Mouse (Mus musculus) liver, embryonic 13.5 days (tissue): ENCODE results near the gene Zfp536. TPM values are rescaled to one million over a fixed set of nuclear protein-coding genes. Genes with fewer than 3 reads are reported as not detected.

ENCODE experiments used
- ATAC-seq: fragments of 200-750 bp; cut with Nextera tagmentation; 2 replicates; pipeline ENCODE4 v1.8.0; 2017; ENCODE audit warnings: low read depth, mild to moderate bottlenecking, moderate number of reproducible peaks, moderate library complexity
- DNase-seq: peaks from one replicate; pipeline ENCODE4 v3.0.0; 2022
- H3K27ac ChIP-seq: fragments of 300-500 bp; sonication (generic); 2 replicates; pipeline ENCODE4 v1.5.1; 2015; ENCODE audit warnings: moderate library complexity, mild to moderate bottlenecking, inconsistent platforms
- H3K27me3 ChIP-seq: fragments of 300-500 bp; sonication (generic); 2 replicates; pipeline ENCODE4 v1.6.1; 2015; ENCODE audit warnings: mild to moderate bottlenecking, inconsistent platforms
- H3K36me3 ChIP-seq: fragments of 300-500 bp; sonication (generic); 2 replicates; pipeline ENCODE4 v1.6.1; 2015; ENCODE audit warnings: mild to moderate bottlenecking, inconsistent platforms
- H3K4me1 ChIP-seq: fragments of 300-500 bp; sonication (generic); replicated peaks from 2 replicates; pipeline ENCODE4 v1.6.1; 2015; ENCODE audit warnings: inconsistent platforms
- H3K4me2 ChIP-seq: fragments of 300-500 bp; sonication (generic); 2 replicates; pipeline ENCODE4 v1.6.1; 2015; ENCODE audit warnings: inconsistent platforms, mild to moderate bottlenecking, moderate library complexity
- H3K4me3 ChIP-seq: fragments of 300-500 bp; sonication (generic); replicated peaks from 2 replicates; pipeline ENCODE4 v1.5.1; 2015; ENCODE audit warnings: mild to moderate bottlenecking, inconsistent platforms
- H3K9ac ChIP-seq: fragments of 300-500 bp; sonication (generic); 2 replicates; pipeline ENCODE4 v1.6.1; 2015; ENCODE audit warnings: mild to moderate bottlenecking, inconsistent platforms
- H3K9me3 ChIP-seq: fragments of 300-500 bp; sonication (generic); replicated peaks from 2 replicates; pipeline ENCODE4 v1.6.1; 2016; ENCODE audit warnings: inconsistent platforms
- WGBS: fragments of 180-500 bp; shearing (Covaris S2); methylation state at CpG from one replicate; pipeline ENCODE4 v1.1.7; 2015; ENCODE audit not compliant: insufficient replicate concordance; 5-methylcytosine and 5-hydroxymethylcytosine counted together
- polyA plus RNA-seq: library from polyadenylated mRNA; unstranded; fragments of >200 nt; fragmentation: Nextera tagmentation; extraction: Ambion mirVana; gene quantifications from 2 replicates; pipeline ENCODE4 v1.2.1, GENCODE M21; 2015

Gene Zfp536
- polyA plus RNA-seq, 1 experiment from 2014 or later: 0.09 TPM

- no peaks in the 10 kb centered on the region for H3K4me1 ChIP-seq
- no peaks in the 10 kb centered on the region for H3K9me3 ChIP-seq
- ATAC-seq (no peak), DNase-seq (no peak)
- H3K27me3 ChIP-seq: no peaks in the 10 kb centered on the region
- 65% methylated on average over 3 of the region's 3 CpGs for WGBS
- H3K4me2 ChIP-seq: no peak overlapping the region
- H3K9ac ChIP-seq: no peak overlapping the region
- H3K36me3 ChIP-seq: no peaks in the 10 kb centered on the region
- H3K27ac ChIP-seq: no peak overlapping the region
- H3K4me3 ChIP-seq: no peak overlapping the region
Observed at GRCm38 (mm10) chr7:37685247-37685646, 88.2 kb downstream of the Zfp536 start.

GRCm38 (mm10) chr7:37681335-37681734, 92.1 kb downstream of the Zfp536 start:
- H3K27ac ChIP-seq: no peak overlapping the region
- WGBS: 58% methylated on average over 3 of the region's 3 CpGs
- no peak overlapping the region for H3K9ac ChIP-seq
- H3K36me3 ChIP-seq: no peaks in the 10 kb centered on the region
- H3K4me3 ChIP-seq: no peak overlapping the region
- no peaks in the 10 kb centered on the region for H3K9me3 ChIP-seq
- no peak overlapping the region for H3K4me2 ChIP-seq
- ATAC-seq (no peak), DNase-seq (no peak)
- no peaks in the 10 kb centered on the region for H3K27me3 ChIP-seq
- no peaks in the 10 kb centered on the region for H3K4me1 ChIP-seq

- H3K4me1 ChIP-seq: no peaks in the 10 kb centered on the region
- H3K27me3 ChIP-seq: no peaks in the 10 kb centered on the region
- DNase-seq: no peak
- H3K36me3 ChIP-seq: no peaks in the 10 kb centered on the region
- WGBS: 71% methylated on average over 7 of the region's 7 CpGs
- no peaks in the 10 kb centered on the region for H3K9me3 ChIP-seq
- H3K27ac ChIP-seq: no peak overlapping the region
- H3K4me2 ChIP-seq: no peak overlapping the region
- H3K9ac ChIP-seq: no peak overlapping the region
- H3K4me3 ChIP-seq: no peak overlapping the region
- ATAC-seq: no peak
Observed at GRCm38 (mm10) chr7:37663676-37664365, 109.6 kb downstream of the Zfp536 start.

DNA sequence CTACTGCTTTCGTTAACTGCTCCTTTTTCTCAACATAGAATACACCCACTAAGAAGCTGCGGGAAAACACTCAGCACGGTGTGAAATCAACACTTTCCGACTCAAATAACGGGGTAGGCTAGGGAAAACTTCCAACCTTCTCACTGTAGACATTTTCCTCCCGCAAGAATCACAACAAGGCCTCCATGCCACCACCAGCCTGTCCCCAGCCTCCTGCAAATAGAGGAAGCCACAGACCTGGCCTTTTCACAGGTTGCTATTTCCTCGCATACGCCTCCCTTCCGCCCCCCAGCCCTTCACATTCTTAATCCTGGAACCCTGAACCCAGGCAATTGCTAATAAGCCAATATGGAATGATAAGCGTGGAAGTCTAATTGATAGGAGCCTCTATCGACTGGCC, 124.8 kb downstream of the Zfp536 start:
- no peak overlapping the region for H3K4me3 ChIP-seq
- H3K27ac ChIP-seq: no peak overlapping the region
- H3K9me3 ChIP-seq: 0 out of 2 replicates have a peak, but pooled peaks cover under 1% of the 10 kb centered on the region
- no peaks in the 10 kb centered on the region for H3K36me3 ChIP-seq
- H3K27me3 ChIP-seq: no peaks in the 10 kb centered on the region
- H3K4me1 ChIP-seq: no peaks in the 10 kb centered on the region
- no peak overlapping the region for H3K9ac ChIP-seq
- no peak overlapping the region for H3K4me2 ChIP-seq
- 62% methylated on average over 11 of the region's 11 CpGs for WGBS
- no peak for ATAC-seq
- no peak for DNase-seq

GRCm38 (mm10) chr7:37647917-37648615, 125.4 kb downstream of the Zfp536 start:
- no peaks in the 10 kb centered on the region for H3K27me3 ChIP-seq
- no peaks in the 10 kb centered on the region for H3K36me3 ChIP-seq
- H3K4me3 ChIP-seq: no peak overlapping the region
- no peaks in the 10 kb centered on the region for H3K4me1 ChIP-seq
- H3K9me3 ChIP-seq: 0 out of 2 replicates have a peak, but pooled peaks cover 6% of the 10 kb centered on the region
- no peak overlapping the region for H3K4me2 ChIP-seq
- WGBS: 76% methylated on average over 21 of the region's 21 CpGs
- H3K9ac ChIP-seq: no peak overlapping the region
- ATAC-seq: no peak
- no peak for DNase-seq
- no peak overlapping the region for H3K27ac ChIP-seq

GRCm38 (mm10) chr7:37639740-37640397, 133.6 kb downstream of the Zfp536 start:
- Histone ChIP-seq H3K9ac (no peak overlapping the region), H3K4me1 (no peaks in the 10 kb centered on the region), H3K9me3 (peaks cover 6% of the 10 kb centered on the region; the same call in 1 of the 2 replicates), H3K27ac (no peak overlapping the region), H3K4me2 (no peak overlapping the region), H3K27me3 (no peaks in the 10 kb centered on the region), H3K36me3 (no peaks in the 10 kb centered on the region), H3K4me3 (no peak overlapping the region)
- WGBS: 30% methylated on average over 12 of the region's 12 CpGs
- ATAC-seq: no peak
- DNase-seq: no peak

GRCm38 (mm10) chr7:37634812-37635211, 138.6 kb downstream of the Zfp536 start:
- H3K27ac ChIP-seq: no peak overlapping the region
- no peak overlapping the region for H3K4me3 ChIP-seq
- ATAC-seq (no peak), DNase-seq (no peak)
- no peak overlapping the region for H3K9ac ChIP-seq
- no peaks in the 10 kb centered on the region for H3K4me1 ChIP-seq
- 51% methylated on average over 5 of the region's 5 CpGs for WGBS
- H3K36me3 ChIP-seq: no peaks in the 10 kb centered on the region
- H3K4me2 ChIP-seq: no peak overlapping the region
- H3K9me3 ChIP-seq: no peaks in the 10 kb centered on the region; the same call in 1 of the 2 replicates
- H3K27me3 ChIP-seq: no peaks in the 10 kb centered on the region

DNA sequence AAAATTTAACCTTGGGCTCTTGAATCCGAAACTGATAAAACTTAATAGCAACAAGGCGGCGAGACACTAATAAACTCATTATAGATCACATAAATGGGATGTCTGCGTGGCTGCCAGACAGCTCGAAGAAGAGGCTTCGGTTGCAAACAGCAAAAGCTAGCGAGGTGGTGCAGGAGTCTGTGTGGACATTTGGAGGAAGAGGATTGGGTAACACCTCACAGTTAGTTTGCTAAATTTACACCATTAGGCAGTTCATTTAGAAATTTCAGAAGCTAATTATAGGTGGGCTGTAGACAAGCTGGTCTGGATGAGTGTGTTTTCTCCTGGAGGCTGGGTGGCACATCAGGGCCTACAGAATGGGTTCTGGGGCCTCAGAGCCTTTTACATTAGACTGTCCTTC, 143.0 kb downstream of the Zfp536 start:
- DNase-seq: no peak
- no peak for ATAC-seq
- Histone ChIP-seq H3K27me3 (peaks cover 4% of the 10 kb centered on the region; the same call in 1 of the 2 replicates), H3K36me3 (no peaks in the 10 kb centered on the region), H3K4me2 (no peak overlapping the region), H3K4me3 (no peak overlapping the region), H3K4me1 (no peaks in the 10 kb centered on the region), H3K9me3 (no peaks in the 10 kb centered on the region), H3K27ac (no peak overlapping the region), H3K9ac (no peak overlapping the region)
- 68% methylated on average over 7 of the region's 7 CpGs for WGBS

DNA sequence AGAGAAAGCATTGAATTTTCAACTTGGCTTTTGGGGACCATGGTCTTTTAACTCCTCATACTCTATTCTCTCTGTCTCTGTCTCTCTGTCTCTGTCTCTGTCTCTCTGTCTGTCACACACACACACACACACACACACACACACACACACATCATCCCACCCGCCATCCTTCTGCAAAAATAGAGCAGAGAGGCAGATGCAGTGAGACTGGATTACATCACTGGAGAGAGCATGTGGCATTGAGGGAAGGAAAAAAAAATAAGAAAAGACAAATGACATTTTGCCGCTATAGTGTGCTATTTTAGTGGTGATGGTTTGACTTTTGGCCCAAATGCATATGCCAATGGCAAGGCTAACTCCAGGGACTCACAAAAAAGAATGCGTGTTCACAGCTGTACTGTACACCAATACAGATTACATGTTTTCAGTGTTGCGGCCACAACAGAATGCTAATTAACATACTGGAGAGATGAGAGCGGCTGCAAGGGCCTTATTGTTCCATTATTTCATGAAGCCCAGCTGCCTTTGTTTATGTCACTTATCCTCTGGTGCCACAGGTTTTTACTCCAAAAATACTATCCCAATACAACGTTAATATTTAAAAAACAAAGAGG, 145.4 kb downstream of the Zfp536 start:
- no peaks in the 10 kb centered on the region for H3K9me3 ChIP-seq
- no peak overlapping the region for H3K4me2 ChIP-seq
- WGBS: 70% methylated on average over 6 of the region's 6 CpGs
- no peak overlapping the region for H3K4me3 ChIP-seq
- H3K27me3 ChIP-seq: peaks cover 24% of the 10 kb centered on the region
- no peaks in the 10 kb centered on the region for H3K4me1 ChIP-seq
- H3K9ac ChIP-seq: no peak overlapping the region
- no peaks in the 10 kb centered on the region for H3K36me3 ChIP-seq
- no peak for DNase-seq
- ATAC-seq: no peak
- no peak overlapping the region for H3K27ac ChIP-seq

DNA sequence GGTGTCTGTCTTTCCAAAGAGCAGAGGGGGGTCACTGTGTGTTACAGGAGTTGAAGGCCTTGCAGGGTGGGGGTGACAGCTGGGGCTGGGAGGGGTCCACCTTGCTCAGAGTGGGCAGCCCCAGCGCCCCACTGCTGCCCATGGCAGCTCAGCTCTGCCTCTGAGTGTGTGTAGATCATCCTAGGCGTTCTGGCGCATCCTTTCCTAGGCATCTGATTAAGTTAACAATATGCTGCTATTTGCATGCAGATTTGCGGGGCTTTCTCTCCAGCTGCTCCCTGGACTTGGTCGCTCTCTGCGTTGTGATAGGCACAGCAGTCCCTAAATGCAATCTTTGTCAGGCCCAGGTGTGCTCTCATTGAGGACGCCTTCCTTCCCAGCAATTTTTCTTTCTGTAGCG, 147.7 kb downstream of the Zfp536 start:
- WGBS: 39% methylated on average over 8 of the region's 8 CpGs
- no peak for ATAC-seq
- DNase-seq: no peak
- Histone ChIP-seq H3K27me3 (peaks cover 34% of the 10 kb centered on the region), H3K27ac (no peak overlapping the region), H3K36me3 (no peaks in the 10 kb centered on the region), H3K4me3 (no peak overlapping the region), H3K4me2 (no peak overlapping the region), H3K9ac (no peak overlapping the region), H3K9me3 (no peaks in the 10 kb centered on the region), H3K4me1 (no peaks in the 10 kb centered on the region)

GRCm38 (mm10) chr7:37624759-37625340, 148.6 kb downstream of the Zfp536 start:
- 12% methylated on average over 20 of the region's 20 CpGs for WGBS
- Histone ChIP-seq H3K27me3 (peaks cover 34% of the 10 kb centered on the region), H3K4me2 (peak overlapping the region; percentile 57), H3K4me1 (no peaks in the 10 kb centered on the region), H3K4me3 (peak overlapping the region; percentile 36), H3K27ac (no peak overlapping the region), H3K9me3 (no peaks in the 10 kb centered on the region), H3K36me3 (no peaks in the 10 kb centered on the region), H3K9ac (no peak overlapping the region)
- DNase-seq (no peak), ATAC-seq (no peak)
